Mouse (Mus musculus) lung, postnatal 0 days (tissue): ENCODE results near the gene P3h3.

Experiments
- CTCF ChIP-seq: IDR thresholded peaks from 2 replicates; pipeline ENCODE4 v1.5.1; 2016; ENCODE audit warnings: antibody characterized with exemption, mild to moderate bottlenecking
- EP300 ChIP-seq: IDR thresholded peaks from 2 replicates; pipeline ENCODE4 v1.6.1; 2016; ENCODE audit warnings: antibody characterized with exemption, mild to moderate bottlenecking, control low read depth

DNA sequence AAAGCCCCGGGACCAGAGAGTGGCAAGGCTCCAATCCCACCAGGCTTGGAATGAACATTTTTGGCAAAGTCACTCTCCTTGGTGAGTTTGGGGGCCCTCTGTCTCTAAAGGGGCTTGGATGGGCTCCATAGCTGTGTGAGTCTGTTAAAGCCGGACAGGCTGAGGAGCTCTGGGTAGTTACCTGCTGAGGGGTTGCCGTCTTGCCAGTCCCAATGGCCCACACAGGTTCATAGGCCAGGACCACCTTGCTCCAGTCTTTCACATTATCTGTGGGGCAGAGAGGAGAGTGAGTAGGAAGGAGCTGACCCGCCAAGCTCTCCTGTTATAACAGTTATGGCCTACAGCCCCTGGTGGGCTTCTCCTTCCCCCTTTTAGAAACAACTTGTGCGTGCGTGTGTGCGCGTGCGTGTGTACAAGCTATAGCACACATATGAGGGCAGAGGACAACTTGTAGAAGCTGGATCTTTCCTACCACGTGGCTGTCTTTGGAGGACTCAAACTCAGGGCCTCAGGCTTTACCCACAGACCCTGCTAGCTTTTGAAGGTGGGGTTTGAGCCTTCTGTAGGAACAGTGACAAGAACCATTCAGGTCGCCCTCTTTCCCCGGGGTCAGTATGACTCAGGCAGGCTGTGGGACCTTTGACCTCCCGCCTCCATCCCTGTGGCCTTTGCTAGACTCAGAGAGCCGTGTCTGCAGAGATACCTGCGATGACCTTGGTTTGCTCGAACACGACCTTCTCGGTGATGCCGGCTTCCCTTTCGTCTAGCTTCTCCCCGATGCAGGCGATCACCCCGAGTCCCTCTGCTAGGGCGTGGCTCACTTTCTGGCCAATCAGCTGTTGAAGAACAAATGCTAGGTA is 45.6 kb downstream of the P3h3 start:
- TF ChIP-seq CTCF (no peak), EP300 (no peak)
